Mouse (Mus musculus): ENCODE data around the gene Fam189b. TPM values are rescaled to one million over a fixed set of nuclear protein-coding genes. Genes with fewer than 3 reads are reported as not detected.
A peak's percentile ranks its signal among the peaks of the same experiment; 100 is the strongest.

The Fam189b gene
- total RNA-seq, 4 experiments from 2014 or later: 19.2 to 22.6 (median 20.3) TPM

- DNase-seq (ENCODE audit: low spot score in 2 of 2): peak in 1 of 2 experiments; percentile 62
Observed at GRCm38 (mm10) chr3:89227307-89228179, 44.6 kb downstream of the Fam189b start.

- peak; percentile 79 to 81 for DNase-seq (ENCODE audit: low spot score in 2 of 2)
Observed at GRCm38 (mm10) chr3:89228180-89228549, 45.2 kb downstream of the Fam189b start.

- no peak for DNase-seq (ENCODE audit: low spot score in 2 of 2)
Observed at GRCm38 (mm10) chr3:89228836-89229235, 45.9 kb downstream of the Fam189b start, which contains the start of gene Muc1. Gene Muc1 (plus strand): TSS chr3:89229057.

- DNase-seq (ENCODE audit: low spot score in 2 of 2): no peak
Observed at GRCm38 (mm10) chr3:89229276-89229675, 46.3 kb downstream of the Fam189b start.

- DNase-seq (ENCODE audit: low spot score in 2 of 2): no peak
Observed at GRCm38 (mm10) chr3:89230561-89230960, 47.6 kb downstream of the Fam189b start.

GRCm38 (mm10) chr3:89231345-89231744 is 48.4 kb downstream of the Fam189b start:
- no peak for DNase-seq (ENCODE audit: low spot score in 2 of 2)

- DNase-seq (ENCODE audit: low spot score in 2 of 2): no peak
Observed at GRCm38 (mm10) chr3:89231772-89232275, 48.9 kb downstream of the Fam189b start.

- no peak for DNase-seq (ENCODE audit: low spot score in 2 of 2)
Observed at GRCm38 (mm10) chr3:89232614-89233013, 49.7 kb downstream of the Fam189b start.

GRCm38 (mm10) chr3:89233562-89234110 is 50.7 kb downstream of the Fam189b start:
- DNase-seq (ENCODE audit: low spot score in 2 of 2): no peak

- DNase-seq (ENCODE audit: low spot score in 2 of 2): no peak
Observed at GRCm38 (mm10) chr3:89236516-89236915, 53.6 kb downstream of the Fam189b start.

- no peak for DNase-seq (ENCODE audit: low spot score in 2 of 2)
Observed at GRCm38 (mm10) chr3:89237682-89238081, 54.7 kb downstream of the Fam189b start.

GRCm38 (mm10) chr3:89238494-89238893 is 55.6 kb downstream of the Fam189b start:
- no peak for DNase-seq (ENCODE audit: low spot score in 2 of 2)

Small RNAs within 50 kb of the gene (microRNA-seq; reads per million reads assigned to microRNA genes)
- gene Mir92b: 26.6 reads per million, percentile 27 among the genes with 10 or more reads in this experiment

Other genes starting within 250 kb of the Fam189b start
- 10 to 100 TPM; 29.8 to 38.9 (median 33.9) TPM for gene Ash1l, start 232.5 kb upstream of the Fam189b start, total RNA-seq (2022)
- 10 to 100 TPM; 56.7 to 77.4 (median 71.4) TPM for gene Dap3, start 232.0 kb upstream of the Fam189b start, total RNA-seq (2022)
- gene Rusc1, start 89.8 kb upstream of the Fam189b start, total RNA-seq (2022): 10 to 100 TPM; 15.5 to 22.2 (median 18.9) TPM
- gene Gm43738, start 82.0 kb upstream of the Fam189b start, total RNA-seq (2022): not detected
- gene Fdps, start 81.2 kb upstream of the Fam189b start, total RNA-seq (2022): 10 to 100 TPM; 25.9 to 30.1 (median 27.9) TPM
- under 1 TPM in 1 of 4 experiments, not detected in 3; 0.11 TPM for gene Pklr, start 47.0 kb upstream of the Fam189b start, total RNA-seq (2022)
- under 1 TPM in 3 of 4 experiments, not detected in 1; 0.44 to 0.68 (median 0.51) TPM for gene Hcn3, start 22.9 kb upstream of the Fam189b start, total RNA-seq (2022)
- gene Clk2, start 18.3 kb upstream of the Fam189b start, total RNA-seq (2022): 10 to 100 TPM; 13.6 to 21.5 (median 15.1) TPM
- 10 to 100 TPM; 35.7 to 40.0 (median 37.3) TPM for gene Scamp3, start 5.7 kb upstream of the Fam189b start, total RNA-seq (2022)
- 10 to 100 TPM; 14.4 to 21.5 (median 19.2) TPM for gene Gba, start 19.8 kb downstream of the Fam189b start, total RNA-seq (2022)
- gene Thbs3, start 32.0 kb downstream of the Fam189b start, total RNA-seq (2022): 1 to 10 TPM; 1.8 to 6.1 (median 3.4) TPM
- 10 to 100 TPM; 32.0 to 44.5 (median 38.3) TPM for gene Mtx1, start 43.9 kb downstream of the Fam189b start, total RNA-seq (2022)
- gene Muc1, start 45.9 kb downstream of the Fam189b start, total RNA-seq (2022): 1 to 10 TPM in 1 of 4 experiments, under 1 TPM in 3; 0.24 to 1.0 (median 0.52) TPM
- gene Krtcap2, start 62.8 kb downstream of the Fam189b start, total RNA-seq (2022): 10 to 100 TPM; 64.7 to 88.3 (median 74.6) TPM
- gene Trim46, start 63.2 kb downstream of the Fam189b start, total RNA-seq (2022): under 1 TPM; 0.10 to 0.45 (median 0.11) TPM
- 10 to 100 TPM; 15.9 to 28.8 (median 19.6) TPM for gene Dpm3, start 76.2 kb downstream of the Fam189b start, total RNA-seq (2022)
- 1 to 10 TPM; 6.3 to 9.0 (median 7.7) TPM for gene Slc50a1, start 87.4 kb downstream of the Fam189b start, total RNA-seq (2022)
- 10 to 100 TPM in 1 of 4 experiments, 1 to 10 TPM in 3; 8.7 to 10.8 (median 8.8) TPM for gene Efna1, start 98.0 kb downstream of the Fam189b start, total RNA-seq (2022)
- not detected for gene Efna3, start 139.8 kb downstream of the Fam189b start, total RNA-seq (2022)
- gene Efna4, start 154.9 kb downstream of the Fam189b start, total RNA-seq (2022): not detected
- 10 to 100 TPM; 13.0 to 17.0 (median 16.4) TPM for gene Adam15, start 166.9 kb downstream of the Fam189b start, total RNA-seq (2022)
- gene Dcst2, start 178.8 kb downstream of the Fam189b start, total RNA-seq (2022): under 1 TPM in 1 of 4 experiments, not detected in 3; 0.13 TPM
- gene Dcst1, start 182.1 kb downstream of the Fam189b start, total RNA-seq (2022): not detected
- 10 to 100 TPM; 24.0 to 29.5 (median 27.7) TPM for gene Zbtb7b, start 211.6 kb downstream of the Fam189b start, total RNA-seq (2022)
- 1 to 10 TPM in 1 of 4 experiments, not detected in 3; 2.8 TPM for gene Lenep, start 219.7 kb downstream of the Fam189b start, total RNA-seq (2022)
- 10 to 100 TPM; 37.8 to 46.1 (median 41.6) TPM for gene Flad1, start 228.7 kb downstream of the Fam189b start, total RNA-seq (2022)
- gene Cks1b, start 235.2 kb downstream of the Fam189b start, total RNA-seq (2022): 1 to 10 TPM; 2.3 to 3.4 (median 2.6) TPM
- gene Shc1, start 235.3 kb downstream of the Fam189b start, total RNA-seq (2022): 10 to 100 TPM; 14.1 to 20.6 (median 17.7) TPM
- 10 to 100 TPM in 3 of 4 experiments, 1 to 10 TPM in 1; 9.2 to 12.3 (median 10.1) TPM for gene Pygo2, start 247.1 kb downstream of the Fam189b start, total RNA-seq (2022)

Measured in gastrocnemius, adult 8-10 months (tissue).